Mouse (Mus musculus) frontal cortex, postnatal 10 days (tissue): ENCODE results near the gene Lrrc55.

Experiments used
- DNase-seq, 2 experiments: peaks; one replicate each; pipeline ENCODE4 v3.0.0; 2022; ENCODE audit warnings: low spot score in 2 of 2, mixed read lengths in 1 of 2

The Lrrc55 gene

DNA sequence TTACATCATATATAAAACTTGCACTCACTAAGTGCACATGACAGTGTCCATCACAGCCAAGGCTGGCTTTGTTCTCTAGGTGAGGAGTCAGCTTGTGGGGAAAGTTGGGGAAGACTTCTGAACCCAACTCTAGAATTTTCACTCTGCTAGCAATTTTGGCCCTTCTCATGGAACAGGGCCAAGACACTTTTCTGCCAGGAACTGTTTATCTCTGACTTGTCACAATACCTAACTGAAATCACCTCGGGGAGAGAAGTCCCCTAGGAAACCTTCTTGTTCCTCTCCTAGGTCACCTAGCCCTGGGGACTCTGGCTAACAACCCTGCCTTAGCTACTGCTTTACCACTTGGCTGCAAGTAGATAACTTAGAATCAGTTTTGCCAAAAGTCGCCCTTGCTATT, 64.8 kb downstream of the Lrrc55 start:
- peak in 1 of 2 experiments; percentile 1 for DNase-seq

- peak in 1 of 2 experiments; percentile 4 for DNase-seq
These were observed 65.3 kb downstream of the Lrrc55 start for GRCm38 (mm10) chr2:85131724-85132123.

DNA sequence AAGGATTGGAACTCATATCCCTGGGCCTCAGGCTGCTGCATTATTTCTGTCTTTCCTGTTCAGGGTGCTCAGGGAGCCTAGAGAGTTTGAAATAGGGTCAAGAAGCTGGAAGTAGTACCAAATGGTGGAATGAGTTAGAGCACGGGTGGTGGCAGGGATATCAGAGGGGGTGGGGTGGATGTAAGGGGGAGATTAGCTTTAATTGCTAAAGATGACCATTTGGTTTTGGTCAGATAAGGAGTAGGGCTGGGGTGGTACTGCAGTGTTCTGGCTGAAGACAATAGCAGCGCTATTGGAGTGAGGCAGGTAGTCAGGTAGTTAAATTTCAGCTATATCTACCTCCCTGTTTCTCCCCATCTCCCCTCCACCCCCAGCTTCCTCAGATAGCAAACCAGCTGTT, 65.8 kb downstream of the Lrrc55 start:
- peak in 1 of 2 experiments; percentile 1 for DNase-seq

- DNase-seq = peak in 1 of 2 experiments; percentile 7
These were observed 67.5 kb downstream of the Lrrc55 start for GRCm38 (mm10) chr2:85129496-85129971.

DNA sequence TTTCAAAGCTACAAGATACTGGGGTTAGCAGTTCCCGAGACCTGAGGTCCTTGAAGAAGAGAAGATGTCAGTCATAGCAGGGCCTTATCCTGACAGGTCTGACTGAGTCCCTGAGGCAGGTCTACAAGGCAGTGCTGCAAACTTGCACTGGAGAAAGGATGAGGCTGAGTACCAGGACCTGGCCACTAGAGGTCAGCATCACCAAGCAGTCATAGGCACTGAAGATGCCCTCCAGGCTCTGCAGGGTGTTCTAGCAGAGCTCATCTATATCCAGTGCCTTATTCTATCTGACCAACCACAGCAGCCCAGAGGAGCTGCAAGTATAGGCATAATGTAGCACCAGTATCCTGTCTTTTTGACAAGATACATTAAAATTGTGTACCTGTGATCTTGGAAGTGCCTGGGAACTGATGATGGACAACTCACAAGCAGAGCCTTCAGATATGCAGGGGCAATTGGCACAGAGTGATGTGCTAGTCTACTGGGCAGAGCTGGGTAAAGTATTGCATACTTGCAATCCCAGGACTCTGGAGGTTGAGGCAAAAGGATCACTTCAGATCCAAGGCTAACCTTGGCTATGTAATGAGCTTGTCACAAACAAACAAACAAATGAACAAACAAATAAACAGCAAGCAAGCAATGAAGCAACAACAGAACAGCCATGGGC, 73.0 kb downstream of the Lrrc55 start:
- DNase-seq = peak; percentile 55 to 74

DNA sequence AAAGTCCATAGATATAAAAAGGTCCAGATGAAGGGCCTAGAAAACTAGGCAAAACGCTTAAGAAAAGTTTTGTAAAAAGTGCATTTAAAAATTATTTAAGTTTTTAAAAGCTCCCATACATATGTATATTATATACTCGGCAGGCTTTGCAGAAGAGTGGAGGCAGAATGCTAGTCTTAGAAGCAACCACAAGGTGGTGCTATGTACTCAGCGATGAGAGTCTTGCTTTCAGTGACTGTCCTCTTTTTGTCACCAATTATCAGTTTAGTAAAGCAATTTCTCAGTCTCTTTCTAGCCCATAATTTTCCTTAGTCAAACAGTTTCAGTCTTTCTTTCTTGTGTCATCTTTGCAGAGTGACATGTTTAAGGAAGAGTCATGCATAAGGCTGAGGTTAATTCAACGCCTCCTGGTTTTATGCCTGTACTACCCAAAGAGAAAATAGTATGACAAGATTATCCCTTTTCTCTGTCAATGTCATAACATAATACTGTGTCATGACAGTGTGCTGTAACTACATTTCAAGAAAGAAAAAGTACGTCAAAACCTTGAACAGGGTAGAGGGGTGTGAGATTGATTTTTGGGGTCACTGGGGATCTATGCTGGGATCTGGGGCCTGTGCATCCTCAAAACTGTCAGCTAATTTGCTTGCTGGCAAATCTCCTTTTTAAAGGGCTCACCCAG, 73.7 kb downstream of the Lrrc55 start:
- DNase-seq = peak in 1 of 2 experiments; percentile 48
